Mouse (Mus musculus): ENCODE measurements at regions not wholly inside any gene's neighbourhood (a gene's known extent, or its start where the extent isn't known, plus 50 kb on each side); places are given as distances from the start of the nearest gene placed in this dataset.

- H3K4me3 ChIP-seq: no peak overlapping the region
- H3K9ac ChIP-seq: no peak overlapping the region
- no peaks in the 10 kb centered on the region for H3K36me3 ChIP-seq
- WGBS: 86% methylated on average over 11 of the region's 11 CpGs
- no peaks in the 10 kb centered on the region for H3K27me3 ChIP-seq
- no peak for ATAC-seq (ENCODE audit: low FRiP score)
- no peaks in the 10 kb centered on the region for H3K4me1 ChIP-seq (replicated peaks)
- no peak overlapping the region for H3K27ac ChIP-seq
- no peak overlapping the region for H3K4me2 ChIP-seq
- H3K9me3 ChIP-seq: no peaks in the 10 kb centered on the region
Observed at GRCm38 (mm10) chr13:92911660-92912284, 67.2 kb downstream of the Mtx3 start.

- no peak overlapping the region for H3K27ac ChIP-seq
- H3K4me3 ChIP-seq: no peak overlapping the region
- no peak overlapping the region for H3K9ac ChIP-seq
- no peaks in the 10 kb centered on the region for H3K4me1 ChIP-seq (replicated peaks)
- WGBS: 81% methylated on average over 2 of the region's 2 CpGs
- H3K4me2 ChIP-seq: no peak overlapping the region
- no peaks in the 10 kb centered on the region for H3K27me3 ChIP-seq
- no peaks in the 10 kb centered on the region for H3K9me3 ChIP-seq
- H3K36me3 ChIP-seq: no peaks in the 10 kb centered on the region
- ATAC-seq (ENCODE audit: low FRiP score): no peak
Observed at GRCm38 (mm10) chr13:92912661-92913060, 68.1 kb downstream of the Mtx3 start.

GRCm38 (mm10) chr13:92914631-92915030 lies 70.1 kb downstream of the Mtx3 start:
- ATAC-seq (ENCODE audit: low FRiP score): no peak
- Histone ChIP-seq H3K9ac (no peak overlapping the region), H3K4me1 (replicated peaks) (no peaks in the 10 kb centered on the region), H3K4me2 (no peak overlapping the region), H3K4me3 (no peak overlapping the region), H3K27me3 (no peaks in the 10 kb centered on the region), H3K27ac (no peak overlapping the region), H3K9me3 (no peaks in the 10 kb centered on the region), H3K36me3 (no peaks in the 10 kb centered on the region)
- WGBS: 86% methylated on average over 3 of the region's 3 CpGs

GRCm38 (mm10) chr13:92915221-92915839 lies 70.8 kb downstream of the Mtx3 start:
- H3K27me3 ChIP-seq: no peaks in the 10 kb centered on the region
- H3K4me1 ChIP-seq (replicated peaks): no peaks in the 10 kb centered on the region
- H3K36me3 ChIP-seq: no peaks in the 10 kb centered on the region
- no peak overlapping the region for H3K4me2 ChIP-seq
- no peak for ATAC-seq (ENCODE audit: low FRiP score)
- no peak overlapping the region for H3K9ac ChIP-seq
- WGBS: 92% methylated on average over 2 of the region's 2 CpGs
- no peak overlapping the region for H3K27ac ChIP-seq
- H3K9me3 ChIP-seq: no peaks in the 10 kb centered on the region
- no peak overlapping the region for H3K4me3 ChIP-seq

DNA sequence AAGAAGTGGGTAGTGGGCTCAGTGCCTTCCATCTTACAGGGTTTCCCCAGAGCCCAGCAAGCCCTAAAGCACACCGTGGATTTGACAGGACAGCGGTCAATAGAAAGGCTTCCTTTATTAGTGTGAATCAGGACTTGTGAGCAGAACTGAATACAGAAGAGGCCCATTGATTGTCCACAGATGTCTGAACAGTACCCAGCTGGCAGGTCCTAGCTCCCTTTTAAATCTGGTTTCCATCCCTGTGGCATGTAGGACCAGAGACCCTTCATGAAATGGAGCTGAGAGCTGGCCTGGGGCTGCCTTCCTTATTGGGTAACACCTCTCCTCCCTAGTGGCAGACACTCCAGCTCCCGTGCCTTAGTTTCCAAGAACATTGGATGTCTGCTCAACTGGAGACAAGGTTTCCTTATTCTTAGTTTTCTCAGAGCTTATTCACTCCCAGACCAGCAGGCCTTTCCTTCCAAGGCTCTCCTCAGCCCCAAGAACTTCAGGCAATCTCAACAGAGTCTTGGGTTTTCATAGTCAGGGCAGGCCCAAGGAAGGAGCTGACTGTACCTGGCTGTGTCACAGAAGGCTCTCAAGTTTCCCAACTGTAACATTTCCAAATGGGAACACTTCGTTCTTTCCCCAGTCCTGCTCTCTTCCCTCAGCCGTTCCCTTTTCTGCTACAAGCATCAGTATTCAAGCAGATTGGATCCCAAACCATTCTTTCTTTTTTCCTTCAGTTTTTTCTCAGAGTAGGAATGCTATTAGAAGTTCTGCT lies 71.6 kb downstream of the Mtx3 start:
- Histone ChIP-seq H3K4me1 (replicated peaks) (no peaks in the 10 kb centered on the region), H3K4me3 (no peak overlapping the region), H3K27me3 (no peaks in the 10 kb centered on the region), H3K9ac (no peak overlapping the region), H3K4me2 (no peak overlapping the region), H3K27ac (no peak overlapping the region), H3K36me3 (no peaks in the 10 kb centered on the region), H3K9me3 (no peaks in the 10 kb centered on the region)
- no peak for ATAC-seq (ENCODE audit: low FRiP score)
- WGBS: 93% methylated on average over 5 of the region's 5 CpGs

GRCm38 (mm10) chr13:92919882-92920281 lies 75.3 kb downstream of the Mtx3 start:
- Histone ChIP-seq H3K4me3 (no peak overlapping the region), H3K4me2 (no peak overlapping the region), H3K27me3 (no peaks in the 10 kb centered on the region), H3K9me3 (no peaks in the 10 kb centered on the region), H3K27ac (no peak overlapping the region), H3K9ac (no peak overlapping the region), H3K36me3 (no peaks in the 10 kb centered on the region), H3K4me1 (replicated peaks) (no peaks in the 10 kb centered on the region)
- 90% methylated on average over 2 of the region's 2 CpGs for WGBS
- ATAC-seq (ENCODE audit: low FRiP score): no peak

DNA sequence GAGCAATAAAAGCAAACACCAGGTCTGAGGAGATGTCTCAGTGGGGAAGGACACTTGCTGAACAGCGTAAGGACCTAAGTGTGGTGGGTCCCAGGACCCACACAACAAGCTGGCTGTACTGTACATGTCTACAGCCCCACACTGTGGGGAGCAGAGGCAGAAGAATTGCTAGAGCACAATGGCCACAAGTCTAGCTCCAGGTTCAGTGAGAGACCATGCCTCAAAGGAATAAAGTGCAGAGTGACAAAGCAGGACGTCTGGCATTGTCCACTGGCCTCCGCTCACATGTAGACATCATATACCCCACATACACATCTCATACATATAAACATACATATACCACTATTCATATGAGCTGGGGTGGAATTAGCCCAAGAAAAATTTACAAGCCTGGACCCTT lies 77.4 kb downstream of the Mtx3 start:
- H3K27me3 ChIP-seq: no peaks in the 10 kb centered on the region
- H3K36me3 ChIP-seq: no peaks in the 10 kb centered on the region
- H3K27ac ChIP-seq: no peak overlapping the region
- H3K4me2 ChIP-seq: no peak overlapping the region
- no peak for ATAC-seq (ENCODE audit: low FRiP score)
- H3K9me3 ChIP-seq: no peaks in the 10 kb centered on the region
- H3K4me1 ChIP-seq (replicated peaks): no peaks in the 10 kb centered on the region
- no peak overlapping the region for H3K4me3 ChIP-seq
- 94% methylated on average over 3 of the region's 3 CpGs for WGBS
- H3K9ac ChIP-seq: no peak overlapping the region

DNA sequence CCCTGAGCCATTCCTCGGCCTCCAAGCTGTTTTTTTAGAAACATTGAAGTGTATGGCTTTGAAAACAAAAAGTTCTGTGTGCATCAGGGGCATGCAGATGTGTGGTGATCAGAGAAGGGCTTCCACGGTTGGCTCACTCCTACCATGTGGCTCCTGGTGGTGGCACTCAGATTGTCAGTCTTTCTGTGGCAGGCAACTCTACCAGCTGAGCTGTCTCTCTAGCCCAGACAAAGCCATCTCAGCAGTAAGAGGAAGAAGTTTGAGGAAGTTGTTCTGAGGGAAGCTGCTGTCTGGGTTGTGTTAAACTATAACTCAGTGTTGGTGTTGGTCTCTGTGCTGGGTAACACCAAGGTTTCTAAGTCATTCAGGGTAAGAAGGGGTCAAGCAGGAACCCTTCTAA lies 78.9 kb downstream of the Mtx3 start:
- WGBS: 80% methylated on average over 2 of the region's 2 CpGs
- no peaks in the 10 kb centered on the region for H3K27me3 ChIP-seq
- H3K4me1 ChIP-seq (replicated peaks): no peaks in the 10 kb centered on the region
- H3K4me3 ChIP-seq: no peak overlapping the region
- ATAC-seq (ENCODE audit: low FRiP score): no peak
- H3K36me3 ChIP-seq: no peaks in the 10 kb centered on the region
- H3K27ac ChIP-seq: no peak overlapping the region
- no peak overlapping the region for H3K9ac ChIP-seq
- no peak overlapping the region for H3K4me2 ChIP-seq
- H3K9me3 ChIP-seq: no peaks in the 10 kb centered on the region

DNA sequence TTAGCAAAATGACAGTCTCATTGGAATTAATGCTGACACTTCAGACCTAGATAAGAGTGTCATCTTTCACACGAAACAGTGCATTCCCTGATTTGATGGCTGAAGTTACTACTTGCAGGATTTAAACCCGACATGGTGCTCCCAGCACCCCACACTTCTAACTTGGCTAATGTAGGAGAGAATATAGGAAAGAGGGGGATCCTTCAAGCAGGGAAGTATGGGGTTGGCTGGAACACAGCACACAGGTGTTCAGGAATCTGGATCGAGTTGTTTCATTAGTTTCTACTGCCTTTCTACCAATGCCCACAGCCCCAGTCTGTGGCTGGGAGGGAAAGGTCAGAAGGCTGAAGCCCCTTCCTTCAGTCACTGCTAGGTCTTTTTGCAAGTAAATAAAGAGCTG lies 79.5 kb downstream of the Mtx3 start:
- Histone ChIP-seq H3K9me3 (no peaks in the 10 kb centered on the region), H3K4me3 (no peak overlapping the region), H3K4me2 (no peak overlapping the region), H3K9ac (no peak overlapping the region), H3K36me3 (no peaks in the 10 kb centered on the region), H3K27ac (no peak overlapping the region), H3K4me1 (replicated peaks) (no peaks in the 10 kb centered on the region), H3K27me3 (no peaks in the 10 kb centered on the region)
- 88% methylated on average over 3 of the region's 3 CpGs for WGBS
- ATAC-seq (ENCODE audit: low FRiP score): no peak

DNA sequence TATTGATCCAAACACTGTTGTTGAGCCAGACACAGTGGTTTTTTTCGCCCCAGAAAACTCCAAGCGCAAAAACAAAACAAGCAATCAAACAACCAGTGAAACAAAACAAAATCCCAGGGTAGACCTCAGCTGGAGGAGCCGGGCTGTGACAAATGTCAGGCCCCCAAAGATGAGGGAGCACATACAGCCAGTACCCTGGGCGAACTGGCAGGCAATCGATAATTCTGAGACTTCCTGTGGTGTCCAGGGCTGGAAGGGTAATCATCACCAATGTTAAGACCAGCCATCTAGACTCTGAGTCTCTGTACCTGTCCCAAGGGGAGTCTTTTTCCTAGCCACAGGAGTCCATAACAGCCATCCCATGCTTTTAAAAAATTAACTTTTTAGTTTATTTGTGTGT lies 80.6 kb downstream of the Mtx3 start:
- Histone ChIP-seq H3K4me2 (no peak overlapping the region), H3K9ac (no peak overlapping the region), H3K27ac (no peak overlapping the region), H3K4me3 (no peak overlapping the region), H3K36me3 (no peaks in the 10 kb centered on the region), H3K27me3 (no peaks in the 10 kb centered on the region), H3K4me1 (replicated peaks) (no peaks in the 10 kb centered on the region), H3K9me3 (no peaks in the 10 kb centered on the region)
- ATAC-seq (ENCODE audit: low FRiP score): no peak
- 75% methylated on average over 5 of the region's 5 CpGs for WGBS

- H3K4me2 ChIP-seq: no peak overlapping the region
- no peaks in the 10 kb centered on the region for H3K9me3 ChIP-seq
- no peak for ATAC-seq (ENCODE audit: low FRiP score)
- H3K4me3 ChIP-seq: no peak overlapping the region
- no peaks in the 10 kb centered on the region for H3K4me1 ChIP-seq (replicated peaks)
- H3K27ac ChIP-seq: no peak overlapping the region
- no peaks in the 10 kb centered on the region for H3K27me3 ChIP-seq
- H3K9ac ChIP-seq: no peak overlapping the region
- H3K36me3 ChIP-seq: no peaks in the 10 kb centered on the region
- 74% methylated on average over 1 of the region's 1 CpGs for WGBS
Observed at GRCm38 (mm10) chr13:92928551-92928950, 84.0 kb downstream of the Mtx3 start.

DNA sequence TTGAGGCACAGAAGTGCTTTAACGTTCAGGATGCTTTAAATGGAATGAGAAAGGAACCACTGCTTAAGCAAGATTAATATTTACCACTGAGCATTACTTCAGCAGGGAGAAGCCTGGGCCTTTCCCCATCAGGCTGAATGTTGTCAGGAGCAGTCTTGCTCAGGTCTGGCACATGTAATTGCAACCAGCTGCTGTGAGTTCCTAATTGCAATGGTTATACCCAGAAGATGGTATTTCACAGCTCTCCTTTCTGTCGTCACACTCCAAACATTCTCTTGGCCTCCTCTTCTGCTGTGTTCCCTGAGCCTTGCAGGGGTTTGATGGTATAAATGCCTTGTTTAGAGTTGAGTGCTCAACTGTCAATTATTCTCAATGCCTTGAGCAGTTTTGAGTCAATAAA lies 87.1 kb downstream of the Mtx3 start:
- H3K4me3 ChIP-seq: no peak overlapping the region
- no peaks in the 10 kb centered on the region for H3K27me3 ChIP-seq
- H3K9ac ChIP-seq: no peak overlapping the region
- no peaks in the 10 kb centered on the region for H3K9me3 ChIP-seq
- no peak for ATAC-seq (ENCODE audit: low FRiP score)
- H3K27ac ChIP-seq: no peak overlapping the region
- no peaks in the 10 kb centered on the region for H3K4me1 ChIP-seq (replicated peaks)
- 75% methylated on average over 2 of the region's 2 CpGs for WGBS
- no peaks in the 10 kb centered on the region for H3K36me3 ChIP-seq
- no peak overlapping the region for H3K4me2 ChIP-seq

- no peak overlapping the region for H3K4me3 ChIP-seq
- no peak for ATAC-seq (ENCODE audit: low FRiP score)
- no peak overlapping the region for H3K27ac ChIP-seq
- no peaks in the 10 kb centered on the region for H3K36me3 ChIP-seq
- no peaks in the 10 kb centered on the region for H3K9me3 ChIP-seq
- H3K4me1 ChIP-seq (replicated peaks): no peaks in the 10 kb centered on the region
- H3K9ac ChIP-seq: no peak overlapping the region
- no peak overlapping the region for H3K4me2 ChIP-seq
- no peaks in the 10 kb centered on the region for H3K27me3 ChIP-seq
- WGBS: 93% methylated on average over 7 of the region's 7 CpGs
Observed at GRCm38 (mm10) chr13:92939032-92939431, 94.5 kb downstream of the Mtx3 start.
